Mouse (Mus musculus) brain, embryonic 14.5 days (tissue): ENCODE measurements around the gene B4galt3. TPM values are rescaled to one million over a fixed set of nuclear protein-coding genes. Genes with fewer than 3 reads are reported as not detected.

ENCODE experiments used
- DNase-seq: peaks from one replicate; pipeline ENCODE4 v3.0.0-alpha.2; 2011; ENCODE audit warnings: low read depth
- CTCF ChIP-seq: fragments of 200-500 bp; IDR thresholded peaks from 2 replicates; pipeline ENCODE4 v1.5.1; 2012; ENCODE audit warnings: inconsistent platforms, mild to moderate bottlenecking, moderate library complexity, borderline replicate concordance; ENCODE audit not compliant: insufficient read depth, insufficient read length; ENCODE audit errors: extremely low read depth
- POLR2A ChIP-seq: fragments of 200-500 bp; IDR thresholded peaks from 2 replicates; pipeline ENCODE4 v1.6.1; 2012; ENCODE audit warnings: mild to moderate bottlenecking, inconsistent platforms, borderline replicate concordance; ENCODE audit not compliant: poor library complexity, insufficient read depth, insufficient read length, severe bottlenecking; ENCODE audit errors: extremely low read depth
- polyA plus RNA-seq: library from polyadenylated mRNA; depleted of rRNA; stranded (reverse); fragments of >200 nt; gene quantifications from 2 replicates; pipeline ENCODE4 v1.2.3, GENCODE M21; 2012

Gene B4galt3
- polyA plus RNA-seq, 1 experiment, result 101 TPM

GRCm38 (mm10) chr1:171283188-171284160, 13.3 kb downstream of the B4galt3 start:
- TF ChIP-seq POLR2A, result no peak
- no peak for TF ChIP-seq CTCF
- DNase-seq, result no peak

GRCm38 (mm10) chr1:171284491-171284890, 14.4 kb downstream of the B4galt3 start:
- no peak for TF ChIP-seq POLR2A
- TF ChIP-seq CTCF, result no peak
- DNase-seq, result no peak

- no peak for TF ChIP-seq POLR2A
- no peak for TF ChIP-seq CTCF
- DNase-seq, result no peak
Measured at GRCm38 (mm10) chr1:171285096-171285892, 15.2 kb downstream of the B4galt3 start.

GRCm38 (mm10) chr1:171286517-171286916, 16.4 kb downstream of the B4galt3 start:
- no peak for TF ChIP-seq POLR2A
- no peak for TF ChIP-seq CTCF

GRCm38 (mm10) chr1:171287136-171288081, 17.3 kb downstream of the B4galt3 start, which contains the start of gene Usp21:
TSS of gene Usp21 (minus strand) at chr1:171287991.
- no peak for TF ChIP-seq CTCF
- TF ChIP-seq POLR2A, result peak; percentile 88

More at GRCm38 (mm10) chr1:171286517-171286916, 16.4 kb downstream of the B4galt3 start:
- DNase-seq, result no peak

GRCm38 (mm10) chr1:171288328-171288727, 18.2 kb downstream of the B4galt3 start:
- no peak for DNase-seq
- TF ChIP-seq CTCF (no peak), POLR2A (no peak)

More at GRCm38 (mm10) chr1:171287136-171288081, 17.3 kb downstream of the B4galt3 start, which contains the start of gene Usp21:
- peak; percentile 97 for DNase-seq

GRCm38 (mm10) chr1:171293351-171293750, 23.2 kb downstream of the B4galt3 start:
- no peak for TF ChIP-seq CTCF
- TF ChIP-seq POLR2A, result no peak

GRCm38 (mm10) chr1:171293906-171294297, 23.8 kb downstream of the B4galt3 start:
- DNase-seq, result no peak
- TF ChIP-seq POLR2A (no peak), CTCF (no peak)

More at GRCm38 (mm10) chr1:171293351-171293750, 23.2 kb downstream of the B4galt3 start:
- no peak for DNase-seq

- DNase-seq, result peak; percentile 96
- peak; percentile 47; the same call in 1 of the 2 replicates for TF ChIP-seq CTCF
- TF ChIP-seq POLR2A, result peak; percentile 5; the same call in 1 of the 2 replicates
Measured at GRCm38 (mm10) chr1:171294298-171295062, 24.4 kb downstream of the B4galt3 start, which contains the start of gene Ufc1. TSS of gene Ufc1 (minus strand) at chr1:171295024.
